Mouse (Mus musculus) WW6 (cell line): ENCODE results near the gene Lpp.

ENCODE experiments used
- DNase-seq: peaks from one replicate; pipeline ENCODE4 v3.0.0-alpha.2; 2013; ENCODE audit warnings: low read depth, low spot score

Gene Lpp

DNA sequence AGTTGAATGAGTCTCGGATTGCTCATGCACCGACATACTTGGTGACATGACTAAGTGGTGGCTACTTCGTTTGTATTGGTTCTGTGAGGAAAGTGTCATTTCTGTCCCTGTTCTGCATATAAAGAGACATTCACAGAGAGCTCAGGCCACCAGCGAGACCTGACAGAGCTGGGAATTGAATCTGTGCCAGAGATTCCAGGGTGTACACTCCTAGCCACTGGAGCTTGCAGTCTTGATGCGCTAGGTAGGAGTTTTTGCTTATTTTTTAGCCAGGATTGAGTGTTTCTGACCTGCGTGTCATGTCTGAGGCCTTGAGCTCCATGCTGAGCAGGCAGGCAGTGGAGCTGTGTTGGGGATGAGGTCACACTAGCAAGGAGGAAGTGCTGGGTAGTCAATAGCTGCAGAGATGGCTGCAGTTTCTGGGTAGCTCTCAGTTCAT lies 41.8 kb downstream of the Lpp start:
- DNase-seq = no peak

GRCm38 (mm10) chr16:24438438-24438837 lies 45.1 kb downstream of the Lpp start:
- no peak for DNase-seq

- DNase-seq = no peak
Observed at GRCm38 (mm10) chr16:24441338-24441737, 48.0 kb downstream of the Lpp start.

GRCm38 (mm10) chr16:24442500-24443122 lies 49.3 kb downstream of the Lpp start:
- DNase-seq = no peak

DNA sequence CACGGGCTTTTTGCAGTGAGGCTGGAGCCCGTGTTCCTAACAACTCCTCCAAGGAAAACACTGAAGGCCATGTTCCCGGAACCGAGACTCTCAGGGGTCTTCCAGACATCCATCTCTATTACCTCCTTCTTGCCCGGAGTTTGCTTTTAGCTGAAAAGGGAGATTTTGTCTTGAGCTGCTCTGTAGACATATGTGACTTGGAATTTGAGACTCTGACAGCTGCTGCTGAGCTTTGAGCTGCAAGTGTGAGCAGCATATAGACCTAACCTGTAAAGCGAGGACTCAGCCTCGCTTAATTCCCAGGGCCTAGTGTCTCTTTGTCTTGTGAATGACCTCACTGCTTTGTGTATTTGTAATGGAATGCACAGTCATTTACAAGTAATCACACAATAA lies 49.8 kb downstream of the Lpp start:
- no peak for DNase-seq

- no peak for DNase-seq
Observed at GRCm38 (mm10) chr16:24443555-24443954, 50.2 kb downstream of the Lpp start.

DNA sequence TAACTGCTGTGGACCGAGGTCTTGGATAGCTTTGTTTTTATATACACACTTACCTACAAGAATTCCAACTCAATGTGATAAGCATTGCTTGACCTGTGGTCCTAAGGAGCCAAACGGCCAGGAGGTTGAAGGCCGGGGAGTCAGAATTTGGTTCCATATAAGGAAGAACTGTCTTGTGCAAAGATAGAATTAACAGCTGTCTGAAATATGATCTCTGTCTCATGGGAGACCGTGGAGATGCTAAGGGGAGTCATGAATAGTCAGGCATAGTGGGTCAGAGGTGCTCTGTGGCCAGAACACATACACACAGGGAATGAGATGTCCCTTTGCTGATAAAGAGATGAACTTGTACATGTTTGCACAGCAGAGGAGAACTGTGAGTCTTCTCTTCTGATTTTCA lies 51.5 kb downstream of the Lpp start:
- no peak for DNase-seq

- DNase-seq = no peak
Observed at GRCm38 (mm10) chr16:24445473-24445872, 52.2 kb downstream of the Lpp start.

- DNase-seq = no peak
Observed at GRCm38 (mm10) chr16:24446449-24446848, 53.1 kb downstream of the Lpp start.

DNA sequence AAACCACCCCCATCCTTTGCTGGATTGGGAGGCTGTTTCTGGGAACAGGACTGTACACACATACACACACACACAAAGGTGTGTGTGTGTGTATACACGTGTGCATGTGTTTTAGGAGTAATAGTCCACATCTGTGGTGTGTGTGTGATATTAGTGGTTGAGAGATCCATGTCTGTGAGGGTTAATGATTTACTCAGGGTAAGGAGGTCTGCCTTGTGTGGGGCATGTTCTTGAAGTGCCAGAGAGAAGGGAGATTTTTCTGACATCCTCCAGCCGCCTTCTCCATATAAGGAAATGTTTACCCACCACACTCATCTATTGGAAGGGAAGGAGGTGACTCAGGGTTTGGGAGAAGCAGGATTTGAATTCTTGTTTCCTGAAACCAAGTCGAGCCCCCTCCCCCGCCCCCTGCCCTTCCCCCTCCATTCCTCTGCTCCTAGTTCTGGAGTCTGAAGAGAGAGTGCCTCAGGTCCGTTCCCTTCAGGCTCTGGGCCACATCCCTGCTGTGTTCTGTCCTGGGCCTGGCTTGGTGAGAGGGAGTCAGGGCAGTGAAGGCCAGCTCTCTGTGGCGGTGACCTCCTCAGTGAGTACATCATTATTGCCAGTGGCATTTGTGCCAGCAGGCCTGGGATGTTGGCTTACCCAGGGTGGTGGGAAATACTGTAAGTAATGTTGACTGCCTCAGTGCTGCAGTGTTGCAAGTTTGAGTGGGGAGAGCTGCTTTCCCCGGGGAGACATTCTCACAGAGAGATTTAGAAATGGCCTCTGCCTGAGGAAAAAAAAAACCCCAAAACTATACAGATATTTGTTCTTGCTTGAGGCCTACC lies 54.6 kb downstream of the Lpp start:
- no peak for DNase-seq

DNA sequence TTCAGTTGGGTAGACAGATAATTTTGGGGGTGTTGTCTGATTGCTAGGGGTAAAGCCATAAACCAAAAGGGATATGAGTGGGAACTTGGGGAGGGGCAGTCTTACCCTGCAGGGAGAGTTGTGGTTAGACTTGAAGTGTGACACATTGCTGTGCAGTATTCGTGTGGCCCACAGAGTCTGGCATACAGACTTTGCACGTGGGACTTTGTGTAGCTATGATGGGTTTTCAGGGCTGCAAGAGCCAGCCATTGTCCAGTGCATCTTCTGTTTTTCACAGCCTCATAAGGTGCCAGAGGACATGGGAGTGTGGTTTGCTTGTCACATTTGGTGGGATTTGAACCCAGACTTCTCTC lies 55.2 kb downstream of the Lpp start:
- DNase-seq = no peak

DNA sequence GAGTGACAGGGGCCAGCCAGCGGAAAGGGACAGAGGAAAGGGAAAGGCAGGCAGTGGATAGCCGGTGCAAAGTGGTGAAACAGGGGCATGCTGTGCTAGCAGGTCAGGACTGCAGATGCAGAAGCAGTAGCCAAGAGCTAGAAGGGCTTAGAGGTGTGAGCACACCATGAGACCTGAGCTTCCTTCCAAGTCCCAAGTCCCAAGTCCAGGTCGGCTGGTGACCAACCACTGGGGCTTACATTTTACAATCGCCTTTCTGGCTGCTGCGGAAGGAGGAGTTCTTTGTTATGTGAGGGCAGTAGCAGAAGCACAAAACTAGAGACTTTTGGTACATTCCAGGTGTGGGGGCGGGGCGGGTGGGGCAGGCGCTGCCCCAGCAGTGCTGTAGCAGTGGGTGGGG lies 56.5 kb downstream of the Lpp start:
- no peak for DNase-seq

DNA sequence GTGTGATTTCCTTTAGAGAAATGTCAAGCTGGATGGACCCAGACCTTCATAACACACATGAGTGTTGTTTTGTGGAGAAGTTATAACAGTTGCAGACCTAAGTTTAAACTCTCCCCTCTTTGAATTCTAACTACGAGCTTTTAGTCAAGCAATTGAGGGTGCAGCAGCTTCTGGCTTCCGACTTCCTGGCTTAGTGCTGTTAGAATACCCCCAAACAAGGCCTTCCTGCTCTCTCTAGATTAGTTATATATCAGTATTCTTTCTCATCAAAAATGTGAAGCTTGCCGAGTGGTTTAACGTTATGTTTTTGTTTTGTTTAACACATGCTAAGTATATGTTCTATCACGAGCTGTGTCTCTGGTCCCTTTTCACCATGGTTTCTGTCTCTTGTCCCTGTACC lies 56.9 kb downstream of the Lpp start:
- no peak for DNase-seq

GRCm38 (mm10) chr16:24451123-24451522 lies 57.8 kb downstream of the Lpp start:
- DNase-seq = no peak

GRCm38 (mm10) chr16:24453536-24453935 lies 60.2 kb downstream of the Lpp start:
- DNase-seq = no peak

DNA sequence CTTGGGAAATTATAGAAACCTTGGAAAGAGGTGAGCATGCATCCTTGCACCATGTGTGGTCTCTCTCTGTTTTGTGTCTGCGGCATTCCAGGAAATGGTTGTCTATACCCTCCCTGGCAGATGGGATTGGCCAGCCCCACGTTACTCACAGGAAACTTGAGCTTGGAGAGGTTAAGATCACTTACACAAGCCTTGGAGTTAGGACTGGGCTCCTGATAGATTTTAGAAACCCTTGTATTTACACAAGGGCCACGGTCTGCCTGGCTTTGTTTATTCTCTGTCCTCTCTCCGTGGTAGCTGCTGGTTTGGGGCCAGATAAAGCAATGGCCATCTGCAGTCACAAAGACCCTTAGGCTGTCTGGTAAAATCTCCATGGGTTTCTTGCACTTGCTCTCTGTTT lies 61.2 kb downstream of the Lpp start:
- DNase-seq = no peak

DNA sequence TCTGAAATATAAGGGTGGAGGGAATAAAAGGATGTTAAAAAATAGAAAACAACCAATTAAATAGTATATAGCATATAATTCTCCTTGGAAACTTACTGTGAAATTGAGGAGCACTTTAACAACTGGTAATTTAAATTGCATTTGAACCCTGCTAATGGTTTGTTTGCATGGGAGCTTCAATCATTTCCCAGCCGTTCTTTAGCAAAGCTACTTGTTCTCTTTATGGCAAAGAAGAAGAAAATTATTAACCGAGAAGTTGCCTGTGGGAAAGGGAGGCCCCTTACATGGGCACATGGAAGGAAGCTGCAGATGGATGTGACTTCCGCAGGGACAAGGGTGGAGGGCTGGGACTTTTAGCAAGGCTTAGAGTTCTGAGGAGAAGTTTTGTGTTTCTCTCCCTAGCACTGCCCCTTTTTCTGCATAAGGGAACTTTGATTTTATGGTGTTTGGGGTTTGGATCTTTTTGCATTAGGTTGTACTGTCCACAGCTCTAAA lies 62.1 kb downstream of the Lpp start:
- no peak for DNase-seq

- no peak for DNase-seq
Observed at GRCm38 (mm10) chr16:24463842-24464241, 70.5 kb downstream of the Lpp start.

DNA sequence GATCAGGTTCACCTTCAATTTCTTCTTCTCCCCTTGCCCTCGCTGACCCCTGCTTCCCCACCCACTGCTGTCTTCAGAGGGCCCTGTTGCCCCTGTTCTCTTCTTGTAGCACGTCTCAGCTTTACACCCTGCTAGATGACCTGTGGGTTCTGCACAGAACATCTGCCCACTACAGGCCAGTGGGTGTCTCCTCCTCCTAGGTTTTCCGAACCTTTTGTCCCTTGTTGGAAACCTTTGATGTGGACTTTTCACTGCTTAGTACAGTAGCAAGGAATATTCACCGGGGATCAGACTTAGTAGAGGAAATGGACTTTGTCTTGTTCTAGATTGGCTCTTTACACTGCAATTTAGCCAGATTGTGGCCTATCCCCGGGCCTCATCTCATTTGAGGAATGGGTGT lies 71.1 kb downstream of the Lpp start:
- DNase-seq = no peak

DNA sequence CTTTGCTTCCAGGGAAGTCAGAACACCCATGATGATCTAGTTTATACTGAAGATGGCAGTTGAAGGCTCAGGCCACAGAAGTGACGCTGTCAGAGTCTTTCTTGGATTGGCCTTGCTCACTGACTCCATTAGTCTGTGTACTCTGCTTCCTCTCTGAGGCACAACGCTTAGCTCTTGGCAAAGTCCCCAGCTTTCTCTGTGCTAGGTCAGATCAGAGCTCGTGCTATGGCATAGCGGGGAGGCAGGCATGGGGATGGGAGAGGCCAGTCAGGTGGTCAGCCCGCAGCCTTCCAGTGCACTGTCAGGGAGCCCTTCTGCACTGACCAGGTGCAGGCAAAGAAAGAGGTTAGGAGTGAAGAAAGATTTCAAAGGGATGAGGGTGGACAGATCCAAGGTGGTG lies 72.3 kb downstream of the Lpp start:
- DNase-seq = no peak

- no peak for DNase-seq
Observed at GRCm38 (mm10) chr16:24467544-24468290, 74.4 kb downstream of the Lpp start.

DNA sequence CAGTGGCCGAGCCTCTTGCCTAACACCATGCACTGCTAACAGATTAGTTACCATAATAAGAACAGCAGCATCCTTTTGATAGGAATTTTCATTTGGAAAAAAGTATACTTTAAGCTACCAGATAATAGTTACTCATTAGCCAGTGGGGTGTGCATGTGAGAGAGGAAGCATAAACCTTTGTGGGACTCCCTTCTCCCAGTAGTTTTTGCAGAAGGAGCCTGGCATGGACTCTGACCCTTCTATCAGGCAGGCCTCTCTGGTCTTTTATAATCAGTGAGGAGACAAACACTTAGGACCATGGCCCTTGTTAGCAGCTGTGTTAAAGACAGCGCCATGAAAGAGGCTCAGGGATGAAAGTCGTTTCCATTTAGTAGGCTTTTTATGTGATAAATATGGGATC lies 76.0 kb downstream of the Lpp start:
- no peak for DNase-seq

DNA sequence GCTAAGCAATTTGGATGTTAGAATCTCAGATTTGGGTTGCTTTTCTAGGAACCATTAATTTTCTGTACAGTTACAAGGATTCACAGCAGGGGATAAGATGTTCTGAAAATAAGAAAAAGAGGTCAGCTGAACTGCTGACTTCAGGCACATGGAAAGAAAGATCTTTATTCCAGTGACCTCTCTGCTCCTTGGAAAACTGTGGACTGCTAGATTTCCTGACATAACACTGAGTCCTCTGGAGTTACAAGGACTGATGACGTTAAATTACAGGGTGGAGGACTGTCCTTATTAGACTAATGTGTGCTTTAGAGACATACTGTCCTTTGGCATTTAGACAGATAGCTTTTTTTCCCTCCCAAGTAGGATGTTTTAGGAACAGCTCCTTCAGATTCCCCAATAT lies 77.3 kb downstream of the Lpp start:
- DNase-seq = no peak
